Mouse (Mus musculus) Patski (cell line): Measurements from ENCODE around the gene Apon. TPM values are rescaled to one million over a fixed set of nuclear protein-coding genes. Genes with fewer than 3 reads are reported as not detected.
A peak's percentile ranks its signal among the peaks of the same experiment; 100 is the strongest.
"Not testable (repeated sequence)": the region's sequence is repeated elsewhere in the genome, so short reads cannot be mapped to it uniquely, and the experiment has no call there.

Experiments used
- ATAC-seq: fragments of 100-300 bp; one replicate; pipeline ENCODE4 v1.8.0; 2021
- CTCF ChIA-PET: fragments of 350-600 bp; sonication (Branson Sonifier 250); formaldehyde crosslinking; loops from one replicate; lab custom pipeline; 2022; ENCODE audit warnings: inconsistent platforms; lab: Charles Lee
- POLR2A ChIA-PET: fragments of 350-600 bp; sonication (Branson Sonifier 250); formaldehyde crosslinking; loops from one replicate; lab custom pipeline; 2022; ENCODE audit warnings: antibody characterized with exemption, inconsistent platforms; lab: Charles Lee
- DNase-seq: peaks from one replicate; pipeline ENCODE4 v3.0.0-alpha.2; 2011; ENCODE audit warnings: low read depth, low spot score
- H3K27me3 ChIP-seq: fragments of 371-371 bp; one replicate; pipeline ENCODE4 v1.5.1; 2021
- CTCF ChIP-seq: fragments of 100-300 bp; IDR thresholded peaks from one replicate; pipeline ENCODE4 v1.5.1; 2021
- in situ Hi-C: fragments of 300-500 bp; cut with MboI; formaldehyde crosslinking; loops from 3 replicates; pipeline ENCODE4 v1.11.1; 2018; ENCODE audit warnings: low pct_unique_long_range_greater_than_20kb, mixed read lengths
- polyA plus RNA-seq: library from polyadenylated mRNA; unstranded; gene quantifications from one replicate; pipeline ENCODE4 v1.2.3, GENCODE M21; 2021

Apon gene
- polyA plus RNA-seq, 1 experiment from 2014 or later, result 1.4 TPM

DNA sequence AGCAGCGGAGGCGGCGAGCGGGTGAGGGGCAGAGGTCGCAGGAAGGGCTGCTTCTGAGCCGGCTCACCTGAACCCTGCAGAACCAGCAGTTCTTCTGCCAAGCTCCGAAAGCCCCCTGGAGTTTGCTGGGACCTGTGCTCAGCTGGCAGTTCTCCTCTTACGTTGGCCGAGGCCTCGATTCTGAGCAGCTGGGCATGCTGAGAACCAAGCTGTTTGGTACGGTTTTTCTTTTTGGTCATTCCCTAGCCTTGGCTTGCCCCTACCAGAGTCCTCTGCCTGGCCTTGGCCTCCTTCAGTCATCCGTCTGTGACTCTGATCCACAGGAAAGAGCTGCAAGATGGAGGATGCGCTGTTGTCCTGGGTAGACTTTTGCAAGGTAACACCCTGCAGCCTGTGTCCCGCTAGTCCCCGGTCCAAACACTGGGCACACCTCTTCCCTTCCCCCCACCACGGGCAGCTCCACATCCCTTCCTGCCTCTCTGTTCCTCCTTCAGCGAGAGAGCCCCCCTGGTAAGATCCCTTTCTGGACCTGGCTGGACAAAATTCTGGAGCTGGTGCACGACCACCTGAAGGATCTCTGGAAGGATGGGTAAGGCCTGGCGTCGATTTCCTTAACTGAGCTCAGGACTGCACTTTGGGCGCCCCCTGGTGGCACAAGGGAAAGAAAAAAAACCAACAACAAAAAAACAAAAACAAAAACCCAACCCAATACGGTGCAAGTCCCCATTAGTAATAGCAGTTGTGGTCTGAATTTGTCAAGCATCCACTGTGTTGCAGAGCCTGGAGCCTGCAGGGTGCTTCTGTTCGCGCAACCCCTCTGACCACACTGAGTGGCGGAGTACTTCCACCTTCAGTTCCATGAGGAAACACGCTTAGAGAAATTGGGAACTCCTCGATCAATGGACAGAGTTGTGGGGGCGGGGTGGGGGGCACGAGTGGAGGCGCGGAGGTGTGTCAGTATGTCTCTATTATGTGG is 30.0 kb downstream of the Apon start:
- in situ Hi-C loops, result loop anchor here (5.0 kb wide), 1 partner anchor 72 kb away; the partner anchor contains the start of gene Spryd4
- DNase-seq (no peak), ATAC-seq (peak; percentile 26)
- peak; percentile 83 for TF ChIP-seq CTCF
- ChIA-PET CTCF (interaction anchor here (0.7 to 1.9 kb wide), 14 partner anchors 10 to 72 kb away, joined by 3 to 14 read pairs (median 4); partner anchors contain the start of genes Il23a, Spryd4 and Stat2), POLR2A (interaction anchor here (3.3 kb wide), 1 partner anchor 13 kb away, joined by 10 read pairs; the partner anchor contains the start of gene Stat2)
- no peaks in the 10 kb centered on the region for H3K27me3 ChIP-seq

GRCm38 (mm10) chr10:128290594-128290993 is 36.7 kb downstream of the Apon start:
- in situ Hi-C loops, result not testable (repeated sequence)

DNA sequence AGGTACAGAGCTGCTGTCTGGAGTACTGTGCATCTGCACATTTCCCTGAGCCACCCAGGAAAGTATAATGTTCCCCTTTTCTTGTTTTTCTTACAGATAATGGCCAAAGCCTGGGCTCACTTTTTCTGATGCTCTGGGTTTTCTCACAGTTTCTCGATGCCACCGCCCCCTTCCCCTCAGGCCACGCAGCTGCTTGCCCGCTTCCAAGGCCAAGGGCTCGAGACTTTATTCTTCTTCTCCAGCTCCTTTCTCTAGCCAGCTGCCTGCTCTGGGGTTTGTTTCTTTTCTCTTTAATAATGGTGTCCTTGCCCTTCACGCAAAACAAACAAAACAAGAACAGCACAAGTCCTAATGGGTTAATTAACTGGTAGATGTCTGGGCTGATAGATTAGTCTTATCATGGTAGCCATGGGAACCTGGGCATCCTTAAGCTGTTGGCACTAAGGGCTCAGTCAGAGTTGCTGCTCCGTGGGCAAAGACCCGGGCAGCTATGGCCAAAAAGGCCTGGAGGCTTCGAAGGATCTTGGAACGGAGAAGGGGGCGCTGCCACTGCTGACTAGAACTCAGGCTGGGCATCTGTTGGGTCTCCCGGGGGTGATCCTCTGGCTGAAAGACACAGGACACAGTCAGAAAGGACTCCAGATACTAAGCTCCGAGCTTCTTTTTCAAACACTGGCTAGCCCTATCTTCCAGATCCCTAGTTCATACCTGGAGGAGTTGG is 42.6 kb downstream of the Apon start:
- POLR2A ChIA-PET, result no interaction called here
- DNase-seq (no peak), ATAC-seq (no peak)
- H3K27me3 ChIP-seq, result no peaks in the 10 kb centered on the region
- CTCF ChIA-PET, result interaction anchor here (1.9 kb wide), 1 partner anchor 13 kb away, joined by 9 read pairs; no protein-coding TSS in a partner anchor
- in situ Hi-C loops, result no loop called here
- no peak for TF ChIP-seq CTCF

More at GRCm38 (mm10) chr10:128290594-128290993, 36.7 kb downstream of the Apon start:
- CTCF ChIA-PET, H3K27me3 ChIP-seq, ATAC-seq, DNase-seq: not testable (repeated sequence)
- POLR2A ChIA-PET, result interaction anchor here (2.0 kb wide), 1 partner anchor 10 kb away, joined by 4 read pairs; no protein-coding TSS in a partner anchor

- ChIA-PET POLR2A (no interaction called here), CTCF (no interaction called here)
- H3K27me3 ChIP-seq, result no peaks in the 10 kb centered on the region
- in situ Hi-C loops, result no loop called here
- DNase-seq, result no peak
- TF ChIP-seq CTCF, result no peak
- ATAC-seq, result no peak
Observed at GRCm38 (mm10) chr10:128297221-128297620, 43.3 kb downstream of the Apon start.

DNA sequence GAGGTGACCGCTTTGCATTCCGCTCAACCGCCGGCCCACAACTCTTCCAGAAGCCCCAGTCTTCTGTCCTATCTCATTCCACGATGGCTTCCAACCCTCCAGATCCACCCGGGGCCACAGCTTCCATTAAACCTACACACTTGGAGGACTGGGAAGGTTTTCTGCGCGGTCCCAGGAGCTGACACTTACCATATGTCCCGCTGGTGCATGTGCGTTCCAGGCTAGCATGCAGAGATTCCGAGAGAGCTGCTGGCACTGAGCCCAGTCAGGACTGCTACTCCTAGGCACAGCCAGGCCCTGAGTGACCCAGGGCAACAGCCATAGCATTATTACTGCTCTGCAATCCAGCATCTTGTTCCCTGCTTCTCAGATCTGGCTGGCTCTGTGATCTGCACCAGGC is 43.7 kb downstream of the Apon start:
- ChIA-PET CTCF (no interaction called here), POLR2A (no interaction called here)
- ATAC-seq (no peak), DNase-seq (no peak)
- no peak for TF ChIP-seq CTCF
- in situ Hi-C loops, result no loop called here
- no peaks in the 10 kb centered on the region for H3K27me3 ChIP-seq

DNA sequence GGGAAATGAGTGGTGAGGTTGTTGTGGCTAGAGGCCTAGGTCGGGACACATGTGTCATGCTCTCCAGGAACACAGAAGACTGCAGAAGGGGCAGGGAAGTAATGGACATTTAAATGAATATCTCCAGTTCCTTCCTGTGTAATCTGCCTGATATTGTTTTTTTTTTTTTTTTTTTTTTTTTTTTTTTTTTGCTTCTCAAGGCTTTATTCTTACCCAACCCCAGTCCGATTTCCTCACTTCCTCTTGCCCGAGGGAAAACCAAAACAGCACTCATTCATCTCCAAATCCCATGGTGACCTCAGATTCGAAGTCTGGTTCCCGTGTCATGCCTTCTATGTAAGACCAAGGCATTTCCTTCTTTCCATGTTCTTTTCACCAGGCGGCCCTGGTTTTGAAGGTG is 44.3 kb downstream of the Apon start:
- H3K27me3 ChIP-seq, result no peaks in the 10 kb centered on the region
- ChIA-PET POLR2A (no interaction called here), CTCF (interaction anchor here (1.6 kb wide), 1 partner anchor 15 kb away, joined by 4 read pairs; no protein-coding TSS in a partner anchor)
- ATAC-seq (no peak), DNase-seq (no peak)
- TF ChIP-seq CTCF, result no peak
- in situ Hi-C loops, result no loop called here

DNA sequence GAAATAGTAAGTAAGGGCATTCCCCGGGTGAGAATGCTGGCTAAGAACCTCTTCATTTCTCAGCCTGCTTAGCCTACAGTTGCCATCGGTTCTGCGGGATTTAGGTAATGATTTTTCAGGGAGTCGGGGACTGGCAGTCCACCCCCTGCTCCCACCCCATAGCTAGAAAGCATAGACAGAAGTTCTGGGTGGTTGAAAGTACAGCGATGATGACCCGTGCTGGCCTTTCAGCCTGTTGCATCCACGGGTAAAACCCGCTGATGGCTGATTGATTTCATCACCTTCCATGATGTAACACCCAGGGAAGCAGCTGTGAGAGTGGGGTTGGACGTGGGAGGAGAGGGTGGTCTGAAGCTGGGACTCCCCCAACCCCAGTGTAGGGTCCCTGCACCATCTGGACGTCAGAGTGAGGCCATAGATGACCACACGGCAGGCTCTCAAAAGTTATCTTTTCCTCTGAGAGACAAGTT is 44.8 kb downstream of the Apon start, which contains the start of gene Il23a:
Gene Il23a, minus strand, starts transcription at position 51 of the 470 bp plus-strand sequence.
- no peak for DNase-seq
- CTCF ChIA-PET, result interaction anchor here (1.6 kb wide), 1 partner anchor 15 kb away, joined by 4 read pairs; no protein-coding TSS in a partner anchor
- in situ Hi-C loops, result no loop called here
- POLR2A ChIA-PET, result no interaction called here
- no peaks in the 10 kb centered on the region for H3K27me3 ChIP-seq
- ATAC-seq, result no peak
- TF ChIP-seq CTCF, result no peak

GRCm38 (mm10) chr10:128302357-128302756 is 48.5 kb downstream of the Apon start:
- in situ Hi-C loops, result no loop called here
- no peaks in the 10 kb centered on the region for H3K27me3 ChIP-seq
- DNase-seq (no peak), ATAC-seq (no peak)
- ChIA-PET POLR2A (interaction anchor here (1.3 kb wide), 1 partner anchor 10 kb away, joined by 7 read pairs; no protein-coding TSS in a partner anchor), CTCF (interaction anchor here (1.0 to 1.3 kb wide), 2 partner anchors 17 to 20 kb away, joined by 3 read pairs; partner anchors contain the start of gene Cnpy2)
- no peak for TF ChIP-seq CTCF

- TF ChIP-seq CTCF, result no peak
- no peaks in the 10 kb centered on the region for H3K27me3 ChIP-seq
- in situ Hi-C loops, result no loop called here
- ChIA-PET POLR2A (interaction anchor here (1.3 kb wide), 1 partner anchor 11 kb away, joined by 7 read pairs; no protein-coding TSS in a partner anchor), CTCF (interaction anchor here (1.3 to 2.3 kb wide), 2 partner anchors 17 to 20 kb away, joined by 3 to 5 read pairs; partner anchors contain the start of gene Cnpy2)
- ATAC-seq (no peak), DNase-seq (no peak)
Observed at GRCm38 (mm10) chr10:128302785-128303125, 48.9 kb downstream of the Apon start.
